Mouse (Mus musculus) cortical plate, adult 2 months (tissue): ENCODE results near the gene Maea. TPM values are rescaled to one million over a fixed set of nuclear protein-coding genes. Genes with fewer than 3 reads are reported as not detected.

Experiments
- H3K27ac ChIP-seq: fragments of 200-500 bp; 2 replicates; pipeline ENCODE4 v1.5.1; 2012; ENCODE audit warnings: low read length, control low read depth, inconsistent platforms; ENCODE audit not compliant: insufficient read depth
- H3K4me1 ChIP-seq: fragments of 200-500 bp; 2 replicates; pipeline ENCODE4 v1.6.1; 2011; ENCODE audit warnings: low read length; ENCODE audit not compliant: control insufficient read depth, insufficient read depth
- H3K4me3 ChIP-seq: fragments of 200-500 bp; 2 replicates; pipeline ENCODE4 v1.5.1; 2011; ENCODE audit warnings: mild to moderate bottlenecking, low read length, control low read depth; ENCODE audit not compliant: insufficient read depth
- CTCF ChIP-seq: fragments of 200-500 bp; IDR thresholded peaks from 2 replicates; pipeline ENCODE4 v1.5.1; 2011; ENCODE audit warnings: mild to moderate bottlenecking, control low read depth, low read length; ENCODE audit not compliant: insufficient read depth; ENCODE audit errors: extremely low read depth
- POLR2A ChIP-seq: fragments of 200-500 bp; IDR thresholded peaks from 2 replicates; pipeline ENCODE4 v1.6.1; 2011; ENCODE audit warnings: mild to moderate bottlenecking, low read length, control low read depth; ENCODE audit not compliant: insufficient read depth; ENCODE audit errors: extremely low read depth
- polyA plus RNA-seq: library from polyadenylated mRNA; depleted of rRNA; stranded (reverse); fragments of >200 nt; gene quantifications from 2 replicates; pipeline ENCODE4 v1.2.3, GENCODE M21; 2012; rRNA removed

Gene Maea
- polyA plus RNA-seq, 1 experiment, result 116 TPM

DNA sequence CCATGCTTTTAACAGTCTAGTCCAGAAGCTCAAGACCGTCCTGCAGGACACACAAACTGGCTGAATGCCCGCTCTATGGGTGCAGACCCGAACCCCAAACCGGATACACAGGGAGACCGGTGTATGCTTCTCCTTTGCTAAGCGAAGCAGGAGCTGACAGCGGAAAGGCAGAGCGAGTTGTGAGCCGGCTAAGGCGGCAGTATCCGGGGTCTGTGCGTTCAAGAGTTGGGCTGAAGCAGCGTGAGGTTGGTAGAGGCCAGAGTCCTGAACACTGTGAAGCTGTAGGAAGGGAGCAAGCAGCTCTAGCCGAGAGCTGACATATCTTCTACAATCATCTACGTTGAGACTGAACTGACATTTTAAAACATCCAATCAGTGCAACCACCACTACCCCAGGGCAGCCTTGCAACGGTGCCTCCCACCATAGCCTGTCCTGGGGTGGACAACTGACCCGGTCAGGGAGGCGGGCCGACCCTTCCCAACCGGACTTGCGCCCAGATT, 42.5 kb downstream of the Maea start:
- H3K4me1 ChIP-seq, result peaks cover 3% of the 10 kb centered on the region
- peak overlapping the region; percentile 81 for H3K27ac ChIP-seq
- no peak for TF ChIP-seq CTCF
- no peak for TF ChIP-seq POLR2A
- peak overlapping the region; percentile 73 for H3K4me3 ChIP-seq

GRCm38 (mm10) chr5:33378302-33378854, 43.1 kb downstream of the Maea start, which contains the start of gene Uvssa:
Gene Uvssa, plus strand, starts transcription at chr5:33378549.
- Histone ChIP-seq H3K4me1 (peaks cover 3% of the 10 kb centered on the region), H3K4me3 (peak within 1 kb of the TSS; percentile 73), H3K27ac (peak within 1 kb of the TSS; percentile 94)
- TF ChIP-seq POLR2A (peak; percentile 94), CTCF (no peak)

- H3K4me1 ChIP-seq, result no peaks in the 10 kb centered on the region
- no peak for TF ChIP-seq CTCF
- TF ChIP-seq POLR2A, result no peak
- H3K27ac ChIP-seq, result no peak overlapping the region
- H3K4me3 ChIP-seq, result no peak overlapping the region
These were observed 52.2 kb downstream of the Maea start for GRCm38 (mm10) chr5:33387550-33387949.

GRCm38 (mm10) chr5:33393803-33394202, 58.5 kb downstream of the Maea start:
- Histone ChIP-seq H3K4me3 (no peak overlapping the region), H3K27ac (no peak overlapping the region)

DNA sequence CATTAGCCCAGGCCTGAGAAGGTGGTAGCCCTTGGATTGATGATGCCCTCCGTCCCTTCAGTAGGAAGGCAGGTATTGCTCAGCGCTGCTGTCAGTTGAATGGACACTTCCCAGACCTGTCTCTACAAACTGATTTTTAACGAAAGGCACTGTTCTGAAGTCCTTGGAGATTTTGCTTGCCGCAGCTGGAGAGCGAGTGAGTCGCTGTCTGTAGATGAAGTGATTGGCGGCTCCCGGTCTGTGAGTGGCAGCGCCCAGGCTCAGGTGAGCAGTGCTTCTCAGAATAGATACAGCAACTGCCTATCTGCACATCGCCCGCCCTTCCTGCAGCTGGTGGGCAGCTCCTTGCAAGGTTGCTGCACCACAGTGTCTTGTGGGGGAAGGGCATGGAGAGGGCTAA, 60.4 kb downstream of the Maea start:
- H3K4me3 ChIP-seq, result no peak overlapping the region
- no peaks in the 10 kb centered on the region for H3K4me1 ChIP-seq
- no peak for TF ChIP-seq CTCF
- TF ChIP-seq POLR2A, result no peak
- no peak overlapping the region for H3K27ac ChIP-seq

More at GRCm38 (mm10) chr5:33393803-33394202, 58.5 kb downstream of the Maea start:
- TF ChIP-seq POLR2A (no peak), CTCF (peak; percentile 99)
- H3K4me1 ChIP-seq, result no peaks in the 10 kb centered on the region

- H3K4me1 ChIP-seq, result no peaks in the 10 kb centered on the region
- no peak overlapping the region for H3K27ac ChIP-seq
- no peak overlapping the region for H3K4me3 ChIP-seq
- no peak for TF ChIP-seq CTCF
- TF ChIP-seq POLR2A, result no peak
These were observed 61.5 kb downstream of the Maea start for GRCm38 (mm10) chr5:33396828-33397227.

- Histone ChIP-seq H3K4me1 (no peaks in the 10 kb centered on the region), H3K4me3 (no peak overlapping the region), H3K27ac (no peak overlapping the region)
- TF ChIP-seq POLR2A (no peak), CTCF (no peak)
These were observed 65.5 kb downstream of the Maea start for GRCm38 (mm10) chr5:33400819-33401218.

GRCm38 (mm10) chr5:33420313-33420712, 85.0 kb downstream of the Maea start:
- TF ChIP-seq POLR2A (no peak), CTCF (no peak)
- H3K4me3 ChIP-seq, result no peak overlapping the region
- no peaks in the 10 kb centered on the region for H3K4me1 ChIP-seq
- no peak overlapping the region for H3K27ac ChIP-seq

Other genes starting within 250 kb of the Maea start
- gene Slc5a1, start 231.3 kb upstream of the Maea start, polyA plus RNA-seq, result 0.06 TPM in 1 of 2 replicates, not detected in the other
- gene Spon2, start 117.1 kb upstream of the Maea start, polyA plus RNA-seq, result 0.09 and 0.15 TPM in 2 replicates
- gene Ctbp1, start 60.5 kb upstream of the Maea start, polyA plus RNA-seq, result 250 and 269 TPM in 2 replicates
- gene Uvssa, start 43.0 kb downstream of the Maea start, polyA plus RNA-seq, result 5.7 and 6.6 TPM in 2 replicates
- gene Nkx1-1, start 98.5 kb downstream of the Maea start, polyA plus RNA-seq, result not detected in 2 replicates